ENCODE assay signal across 11 mouse cellular contexts in the genomic region with DNA sequence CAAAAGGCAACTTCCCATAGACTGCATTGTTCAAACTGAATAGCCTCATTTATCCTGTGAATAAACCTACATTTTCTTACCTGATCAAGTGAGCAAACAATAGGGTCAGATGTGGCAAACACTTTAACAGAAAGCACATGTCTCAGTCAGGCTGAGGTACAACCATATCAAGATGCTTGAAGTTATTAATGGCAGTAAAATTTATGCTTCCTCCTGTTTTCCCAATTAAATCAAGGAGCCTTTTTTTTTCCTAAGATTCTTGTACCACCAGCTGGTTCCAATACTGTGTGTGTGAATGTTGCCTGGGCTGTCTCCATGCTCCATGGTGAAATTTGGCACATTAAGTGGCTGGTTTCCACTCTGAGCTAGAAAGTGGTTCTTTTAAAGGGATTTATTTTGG.
"Had no signal": no experiment of that assay in that cellular context is flagged by ENCODE, and none has a peak within 500 bp of the region (broad histone marks: within the 10 kb centered on the region; RNA-seq: fewer than 3 reads in every experiment).

No protein-coding gene starts in this region.

- H3K9me3 ChIP-seq: kidney, embryonic 15.5 days; liver, embryonic 15.5 days; midbrain, embryonic 10.5 days; midbrain, embryonic 15.5 days; neural tube, embryonic 12.5 days had no signal

- H3K4me3 ChIP-seq: kidney, embryonic 15.5 days; liver, embryonic 15.5 days; midbrain, embryonic 10.5 days; midbrain, embryonic 15.5 days; neural tube, embryonic 12.5 days had no signal

- H3K27ac ChIP-seq: kidney, embryonic 15.5 days; liver, embryonic 15.5 days; midbrain, embryonic 10.5 days; midbrain, embryonic 15.5 days; neural tube, embryonic 12.5 days; stomach, postnatal 0 days had no signal

- H3K9ac ChIP-seq: kidney, embryonic 15.5 days; liver, embryonic 15.5 days; midbrain, embryonic 15.5 days; neural tube, embryonic 12.5 days had no signal

- H3K4me2 ChIP-seq: kidney, embryonic 15.5 days; liver, embryonic 15.5 days; midbrain, embryonic 15.5 days; neural tube, embryonic 12.5 days had no signal

- ATAC-seq: lung, postnatal 0 days; midbrain, embryonic 15.5 days had no signal

- H3K27me3 ChIP-seq: kidney, embryonic 15.5 days; liver, embryonic 15.5 days; midbrain, embryonic 15.5 days; neural tube, embryonic 12.5 days had no signal

- H3K4me1 ChIP-seq: kidney, embryonic 15.5 days; liver, embryonic 15.5 days; midbrain, embryonic 10.5 days; midbrain, embryonic 15.5 days; neural tube, embryonic 12.5 days had no signal

- DNase-seq: kidney, adult 11 months; kidney, postnatal 14 days; lung, adult 2 months; lung, postnatal 36 days had no signal

- H3K36me3 ChIP-seq: kidney, embryonic 15.5 days; liver, embryonic 15.5 days had no signal
